Mouse (Mus musculus) ES-E14 (cell line): ENCODE results near the gene Vps52.

Experiments used
- HCFC1 ChIP-seq: IDR thresholded peaks from 2 replicates; pipeline ENCODE4 v1.6.1; 2012; ENCODE audit warnings: low read length, inconsistent platforms, borderline replicate concordance; ENCODE audit not compliant: insufficient read depth
- MAFK ChIP-seq: IDR thresholded peaks from 2 replicates; pipeline ENCODE4 v1.6.1; 2014; ENCODE audit warnings: mild to moderate bottlenecking, low read depth, low read length, inconsistent platforms; ENCODE audit not compliant: insufficient read depth
- ZC3H11A ChIP-seq: IDR thresholded peaks from 2 replicates; pipeline ENCODE4 v1.6.1; 2012; ENCODE audit warnings: low read depth, mild to moderate bottlenecking, inconsistent platforms, low read length, borderline replicate concordance
- ZNF384 ChIP-seq: IDR thresholded peaks from 2 replicates; pipeline ENCODE4 v1.6.1; 2012; ENCODE audit warnings: low read depth, low read length, inconsistent platforms

DNA sequence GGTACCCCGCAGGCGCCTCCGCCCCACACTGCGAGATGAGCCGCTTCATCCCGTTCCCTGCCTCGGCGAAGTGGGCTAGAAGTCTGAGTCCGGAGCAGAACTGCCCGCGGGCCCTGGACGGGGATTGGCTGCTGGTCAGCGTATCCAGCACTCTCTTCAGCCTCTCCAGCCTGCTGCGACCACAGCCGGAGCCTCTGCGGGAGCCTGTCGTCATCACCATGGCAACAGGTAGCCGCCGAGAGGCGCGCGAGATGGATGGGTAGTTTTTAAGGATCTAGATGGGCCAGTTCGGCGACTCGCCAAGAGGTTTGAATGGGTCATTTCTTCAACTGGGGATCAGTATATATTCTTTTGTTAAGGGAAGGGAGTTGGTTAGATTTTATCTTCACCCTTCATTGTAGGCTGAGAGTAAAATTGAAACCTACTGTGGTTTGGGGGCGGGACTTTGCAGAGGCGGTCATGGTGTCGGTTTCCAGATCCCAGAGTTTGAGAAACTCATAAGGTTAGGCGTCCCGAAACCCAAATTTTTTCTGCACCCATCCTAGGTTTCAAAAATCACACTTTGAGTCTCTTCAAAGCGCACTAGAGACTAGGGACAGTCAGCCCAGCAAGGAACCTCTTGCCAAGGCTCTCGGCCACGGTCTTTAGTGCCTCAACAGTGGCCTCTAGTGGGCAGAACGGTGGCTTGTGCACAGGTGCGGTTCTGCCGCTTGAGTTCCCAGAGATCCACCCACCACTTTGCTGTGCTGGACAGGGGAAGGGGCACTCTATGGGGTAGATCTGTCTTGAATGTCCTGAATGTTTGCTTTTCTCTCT is 35.1 kb upstream of the Vps52 start:
- no peak for TF ChIP-seq ZNF384
- TF ChIP-seq MAFK: no peak
- TF ChIP-seq ZC3H11A: no peak
- 0 out of 2 replicates have a peak, but pooled peaks have one; percentile 40 for TF ChIP-seq HCFC1
